Mouse (Mus musculus) kidney, embryonic 15.5 days (tissue): Measurements from ENCODE around the gene Cltb. TPM values are rescaled to one million over a fixed set of nuclear protein-coding genes. Genes with fewer than 3 reads are reported as not detected.
"Not testable (repeated sequence)": the region's sequence is repeated elsewhere in the genome, so short reads cannot be mapped to it uniquely, and the experiment has no call there.

Source experiments
- ATAC-seq: fragments of 200-750 bp; cut with Nextera tagmentation; replicated peaks from 2 replicates; pipeline ENCODE4 v1.8.0; 2017; ENCODE audit warnings: moderate TSS enrichment; ENCODE audit not compliant: low FRiP score
- H3K27ac ChIP-seq: fragments of 300-500 bp; sonication (generic); 2 replicates; pipeline ENCODE4 v1.5.1; 2015; ENCODE audit warnings: mild to moderate bottlenecking, inconsistent platforms
- H3K27me3 ChIP-seq: fragments of 300-500 bp; sonication (generic); 2 replicates; pipeline ENCODE4 v1.6.1; 2015; ENCODE audit warnings: inconsistent platforms
- H3K36me3 ChIP-seq: fragments of 300-500 bp; sonication (generic); 2 replicates; pipeline ENCODE4 v1.6.1; 2015; ENCODE audit warnings: inconsistent platforms
- H3K4me1 ChIP-seq: fragments of 300-500 bp; sonication (generic); 2 replicates; pipeline ENCODE4 v1.6.1; 2015; ENCODE audit warnings: inconsistent platforms
- H3K4me2 ChIP-seq: fragments of 300-500 bp; sonication (generic); 2 replicates; pipeline ENCODE4 v1.6.1; 2015; ENCODE audit warnings: moderate library complexity, mild to moderate bottlenecking, inconsistent platforms
- H3K4me3 ChIP-seq: fragments of 300-500 bp; sonication (generic); replicated peaks from 2 replicates; pipeline ENCODE4 v1.5.1; 2015; ENCODE audit warnings: mild to moderate bottlenecking, inconsistent platforms
- H3K9ac ChIP-seq: fragments of 300-500 bp; sonication (generic); 2 replicates; pipeline ENCODE4 v1.6.1; 2015; ENCODE audit warnings: mild to moderate bottlenecking, inconsistent platforms
- H3K9me3 ChIP-seq: fragments of 300-500 bp; sonication (generic); replicated peaks from 2 replicates; pipeline ENCODE4 v1.6.1; 2016; ENCODE audit warnings: inconsistent platforms
- WGBS: fragments of 180-500 bp; shearing (Covaris S2); methylation state at CpG from one replicate; pipeline ENCODE4 v1.1.7; 2015; ENCODE audit warnings: mixed read lengths; 5-methylcytosine and 5-hydroxymethylcytosine counted together
- polyA plus RNA-seq: library from polyadenylated mRNA; unstranded; fragments of >200 nt; fragmentation: Nextera tagmentation; extraction: Ambion mirVana; gene quantifications from 2 replicates; pipeline ENCODE4 v1.2.1, GENCODE M21; 2015

Cltb gene
- 44.8 and 45.6 TPM in 2 replicates for polyA plus RNA-seq

- peak within 1 kb of the TSS; percentile 79 for H3K4me3 ChIP-seq
- H3K4me2 ChIP-seq = peak within 1 kb of the TSS; percentile 98
- peaks cover 26% of the 10 kb centered on the region for H3K4me1 ChIP-seq
- ATAC-seq = peak; percentile 73
- WGBS = under 1% methylated on average over 66 of the region's 66 CpGs
- no peaks in the 10 kb centered on the region for H3K27me3 ChIP-seq
- no peaks in the 10 kb centered on the region for H3K36me3 ChIP-seq
- no peaks in the 10 kb centered on the region for H3K9me3 ChIP-seq
- H3K9ac ChIP-seq = peak within 1 kb of the TSS; percentile 78
- H3K27ac ChIP-seq = peak within 1 kb of the TSS; percentile 84
These were observed at the start of gene Cltb for GRCm38 (mm10) chr13:54610972-54611754. Cltb (minus strand) TSS chr13:54611344.

DNA sequence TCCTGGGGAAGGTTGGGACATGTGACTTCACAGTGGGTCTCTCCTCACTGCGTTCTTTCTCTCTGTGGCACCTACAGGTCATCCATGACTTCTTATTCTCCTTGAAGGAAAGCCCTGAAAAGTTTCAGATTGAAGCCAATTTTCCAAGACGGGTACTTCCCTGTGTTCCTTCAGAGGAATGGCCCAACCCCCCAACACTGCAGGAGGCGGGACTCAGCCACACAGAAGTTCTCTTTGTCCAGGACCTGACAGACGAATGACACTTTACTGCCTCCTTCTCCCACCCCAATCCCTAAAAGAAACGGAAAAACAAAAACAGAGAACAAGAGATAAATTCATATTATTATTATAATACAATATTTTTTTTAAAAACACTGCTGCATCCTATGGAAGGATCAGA is 49.7 kb upstream of the Cltb start:
- no peak overlapping the region for H3K9ac ChIP-seq
- H3K4me1 ChIP-seq = peaks cover 20% of the 10 kb centered on the region
- WGBS = 65% methylated on average over 5 of the region's 5 CpGs
- no peaks in the 10 kb centered on the region for H3K9me3 ChIP-seq
- H3K4me2 ChIP-seq = no peak overlapping the region
- peaks cover 80% of the 10 kb centered on the region for H3K36me3 ChIP-seq
- ATAC-seq = no peak
- peak overlapping the region; percentile 59; the same call in 1 of the 2 replicates for H3K27ac ChIP-seq
- H3K4me3 ChIP-seq = no peak overlapping the region
- no peaks in the 10 kb centered on the region for H3K27me3 ChIP-seq

DNA sequence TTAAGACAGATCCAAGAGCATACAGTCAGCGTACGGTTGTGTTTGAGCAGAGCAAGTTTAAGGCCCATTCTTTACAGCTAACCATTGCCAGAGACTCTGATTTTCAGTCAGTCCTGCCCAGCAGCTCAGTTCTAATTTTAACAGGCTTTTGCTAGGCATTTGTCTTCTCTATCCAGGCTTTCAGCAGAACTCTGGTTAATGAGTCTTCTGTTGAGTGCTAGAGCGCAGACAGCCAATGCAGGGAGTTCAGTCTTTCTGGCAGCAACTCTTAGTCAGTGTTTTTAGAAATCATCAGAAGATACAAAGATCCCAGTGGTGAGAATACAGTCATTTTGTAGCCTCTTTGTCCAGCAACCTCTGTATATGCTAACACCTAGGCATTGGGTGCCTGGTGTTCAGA is 39.3 kb upstream of the Cltb start:
- no peak overlapping the region for H3K4me2 ChIP-seq
- no peak for ATAC-seq
- no peaks in the 10 kb centered on the region for H3K4me1 ChIP-seq
- 95% methylated on average over 3 of the region's 3 CpGs for WGBS
- H3K27ac ChIP-seq = no peak overlapping the region
- H3K27me3 ChIP-seq = no peaks in the 10 kb centered on the region
- H3K9me3 ChIP-seq = no peaks in the 10 kb centered on the region
- no peak overlapping the region for H3K4me3 ChIP-seq
- no peak overlapping the region for H3K9ac ChIP-seq
- H3K36me3 ChIP-seq = peaks cover 100% of the 10 kb centered on the region

DNA sequence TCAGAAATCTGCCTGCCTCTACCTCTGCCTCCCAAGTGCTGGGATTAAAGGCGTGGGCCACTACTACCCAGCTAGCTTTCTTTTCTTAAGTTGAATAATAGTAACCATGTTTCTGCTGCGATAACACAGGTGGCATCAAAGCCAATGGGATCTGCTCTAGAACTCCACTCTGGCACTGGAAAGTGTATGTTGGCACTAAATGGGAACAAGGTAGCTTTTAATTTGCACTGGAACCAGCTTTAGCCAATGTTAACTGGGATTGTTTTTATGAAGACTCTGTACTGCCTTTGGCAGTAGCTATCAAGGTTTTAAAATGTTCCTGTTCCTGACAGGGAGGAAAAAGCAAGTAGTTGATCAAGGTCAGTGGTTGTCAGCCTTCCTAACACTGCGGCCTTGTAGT is 23.9 kb upstream of the Cltb start:
- H3K4me1 ChIP-seq = no peaks in the 10 kb centered on the region
- no peak for ATAC-seq
- 92% methylated on average over 3 of the region's 3 CpGs for WGBS
- H3K27me3 ChIP-seq = no peaks in the 10 kb centered on the region
- no peak overlapping the region for H3K4me2 ChIP-seq
- peaks cover 72% of the 10 kb centered on the region for H3K36me3 ChIP-seq
- H3K9ac ChIP-seq = no peak overlapping the region
- H3K9me3 ChIP-seq = no peaks in the 10 kb centered on the region
- no peak overlapping the region for H3K4me3 ChIP-seq
- H3K27ac ChIP-seq = no peak overlapping the region

GRCm38 (mm10) chr13:54632731-54633277 is 21.7 kb upstream of the Cltb start:
- Histone ChIP-seq H3K9me3 (no peaks in the 10 kb centered on the region), H3K9ac (no peak overlapping the region), H3K27ac (no peak overlapping the region), H3K36me3 (peaks cover 61% of the 10 kb centered on the region), H3K4me2 (no peak overlapping the region), H3K4me1 (no peaks in the 10 kb centered on the region), H3K27me3 (no peaks in the 10 kb centered on the region), H3K4me3 (no peak overlapping the region)
- 56% methylated on average over 3 of the region's 3 CpGs for WGBS
- ATAC-seq = no peak

- Histone ChIP-seq H3K4me2 (no peak overlapping the region), H3K27me3 (no peaks in the 10 kb centered on the region), H3K9ac (no peak overlapping the region), H3K9me3 (no peaks in the 10 kb centered on the region), H3K27ac (no peak overlapping the region), H3K36me3 (peaks cover 31% of the 10 kb centered on the region), H3K4me3 (no peak overlapping the region), H3K4me1 (peaks cover 4% of the 10 kb centered on the region; the same call in 1 of the 2 replicates)
- no peak for ATAC-seq
- WGBS = 83% methylated on average over 4 of the region's 4 CpGs
These were observed 18.0 kb upstream of the Cltb start for GRCm38 (mm10) chr13:54629128-54629527.

DNA sequence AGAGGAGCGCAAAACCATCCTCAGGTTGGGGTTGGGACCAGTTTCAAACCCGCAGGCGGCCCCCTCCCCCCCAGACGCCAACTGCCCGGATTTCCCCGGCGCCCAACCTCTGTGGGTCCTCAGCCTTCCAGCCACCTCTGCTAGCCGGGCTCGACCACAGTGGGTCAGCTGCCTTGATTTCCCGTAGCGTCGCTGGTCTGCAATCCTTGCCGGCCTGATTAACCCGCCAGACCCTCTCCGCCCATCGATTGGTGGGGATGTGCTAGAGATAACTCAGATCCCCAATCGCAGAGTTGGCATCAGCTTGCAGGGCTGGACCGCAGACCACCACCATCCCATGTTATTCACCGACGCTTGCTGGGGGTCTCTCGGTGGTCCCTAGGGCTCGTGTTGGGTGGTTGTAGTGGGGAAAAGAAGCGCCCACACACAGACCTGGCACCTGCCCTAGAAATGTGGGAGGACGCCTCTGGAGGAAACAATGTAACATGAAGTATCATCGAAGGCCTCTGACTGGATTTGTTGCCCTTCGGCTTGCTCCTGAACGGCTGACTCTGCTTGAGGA is 10.9 kb upstream of the Cltb start:
- Histone ChIP-seq H3K27me3 (no peaks in the 10 kb centered on the region), H3K9ac (peak overlapping the region; percentile 97), H3K9me3 (no peaks in the 10 kb centered on the region), H3K4me2 (peak overlapping the region; percentile 79), H3K4me3 (peak overlapping the region; percentile 94), H3K27ac (peak overlapping the region; percentile 89), H3K4me1 (peaks cover 20% of the 10 kb centered on the region), H3K36me3 (no peaks in the 10 kb centered on the region)
- WGBS = 1% methylated on average over 27 of the region's 27 CpGs
- ATAC-seq = peak; percentile 65

GRCm38 (mm10) chr13:54621155-54621932 is 10.2 kb upstream of the Cltb start, which contains the start of gene Faf2:
Faf2 (plus strand) TSS chr13:54621784.
- WGBS = 11% methylated on average over 44 of the region's 44 CpGs
- Histone ChIP-seq H3K9ac (peak within 1 kb of the TSS; percentile 97), H3K4me2 (peak within 1 kb of the TSS; percentile 79), H3K27ac (peak within 1 kb of the TSS; percentile 89), H3K4me3 (peak within 1 kb of the TSS; percentile 94), H3K36me3 (no peaks in the 10 kb centered on the region), H3K27me3 (no peaks in the 10 kb centered on the region), H3K9me3 (no peaks in the 10 kb centered on the region), H3K4me1 (peaks cover 20% of the 10 kb centered on the region)
- ATAC-seq = peak; percentile 97

DNA sequence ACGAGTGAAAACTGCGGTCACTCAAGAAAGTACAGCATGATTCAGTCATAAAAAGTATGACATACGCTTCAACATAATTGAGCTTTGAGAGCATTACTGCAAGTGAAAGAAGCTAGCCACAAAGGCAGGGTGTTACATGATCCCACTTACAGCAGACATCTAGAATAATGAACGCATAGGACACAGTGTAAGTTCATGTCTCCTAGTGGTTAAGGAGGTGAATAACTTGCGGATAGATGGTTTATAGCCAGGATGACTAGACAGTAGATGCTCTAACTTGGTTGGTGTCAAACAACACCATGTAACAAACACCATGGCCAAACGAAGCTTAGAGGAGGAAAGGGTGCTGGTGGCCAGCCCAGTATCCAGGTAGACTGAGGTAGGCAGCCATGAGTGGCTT is 5.9 kb upstream of the Cltb start:
- no peaks in the 10 kb centered on the region for H3K27me3 ChIP-seq
- H3K4me2 ChIP-seq = no peak overlapping the region
- H3K36me3 ChIP-seq = no peaks in the 10 kb centered on the region
- WGBS = 60% methylated on average over 6 of the region's 6 CpGs
- 0 out of 2 replicates have a peak, but pooled peaks cover 4% of the 10 kb centered on the region for H3K4me1 ChIP-seq
- ATAC-seq = no peak
- no peak overlapping the region for H3K9ac ChIP-seq
- no peak overlapping the region for H3K27ac ChIP-seq
- no peak overlapping the region for H3K4me3 ChIP-seq
- H3K9me3 ChIP-seq = no peaks in the 10 kb centered on the region

GRCm38 (mm10) chr13:54616307-54616706 is 5.2 kb upstream of the Cltb start:
- Histone ChIP-seq H3K4me1 (peaks cover 8% of the 10 kb centered on the region), H3K9ac (no peak overlapping the region), H3K9me3 (no peaks in the 10 kb centered on the region), H3K4me2 (no peak overlapping the region), H3K36me3 (no peaks in the 10 kb centered on the region), H3K27ac (no peak overlapping the region), H3K27me3 (no peaks in the 10 kb centered on the region), H3K4me3 (no peak overlapping the region)
- ATAC-seq = no peak
- WGBS = 77% methylated on average over 8 of the region's 8 CpGs

DNA sequence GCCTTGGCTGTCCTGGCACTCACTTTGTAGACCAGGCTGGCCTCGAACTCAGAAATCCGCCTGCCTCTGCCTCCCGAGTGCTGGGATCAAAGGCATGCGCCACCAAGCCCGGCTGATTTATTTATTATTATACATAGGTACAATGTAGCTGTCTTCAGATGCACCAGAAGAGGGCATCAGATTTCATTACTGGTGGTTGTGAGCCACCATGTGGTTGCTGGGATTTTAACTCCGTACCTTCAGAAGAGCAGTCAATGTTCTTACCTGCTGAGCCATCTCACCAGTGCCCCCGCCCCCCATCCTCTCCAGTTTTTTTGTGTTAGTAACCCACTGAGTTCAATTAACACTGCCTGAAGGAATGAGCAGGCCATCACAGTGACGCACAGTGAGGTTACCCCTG is 2.0 kb upstream of the Cltb start:
- H3K27me3 ChIP-seq, H3K4me3 ChIP-seq, H3K36me3 ChIP-seq, ATAC-seq, H3K9ac ChIP-seq, H3K4me2 ChIP-seq, H3K9me3 ChIP-seq, H3K27ac ChIP-seq: not testable (repeated sequence)
- WGBS = 85% methylated on average over 8 of the region's 8 CpGs
- H3K4me1 ChIP-seq = peaks cover 26% of the 10 kb centered on the region

DNA sequence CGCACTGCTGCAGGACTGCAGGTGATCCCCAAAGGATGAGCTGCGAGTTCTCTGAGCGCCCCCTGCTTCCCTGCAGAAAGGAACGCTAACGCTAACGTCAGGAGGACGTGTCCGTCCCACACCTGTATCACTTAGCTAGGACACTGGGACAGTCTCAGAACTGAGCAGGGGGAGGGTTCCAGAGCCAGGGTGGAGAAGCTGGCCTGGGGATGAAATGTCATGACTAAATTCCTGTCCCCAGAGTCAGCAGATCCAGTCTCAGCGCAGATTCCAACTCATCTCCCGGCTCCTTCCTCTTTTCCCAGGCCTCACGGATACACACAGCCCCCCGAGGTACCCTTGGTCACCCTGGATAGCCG is 552 bp downstream of the Cltb start:
- peak; percentile 27 for ATAC-seq
- H3K36me3 ChIP-seq = no peaks in the 10 kb centered on the region
- H3K9me3 ChIP-seq = no peaks in the 10 kb centered on the region
- peaks cover 26% of the 10 kb centered on the region for H3K4me1 ChIP-seq
- H3K4me2 ChIP-seq = peak overlapping the region; percentile 98
- peak overlapping the region; percentile 79 for H3K4me3 ChIP-seq
- peak overlapping the region; percentile 84 for H3K27ac ChIP-seq
- 9% methylated on average over 13 of the region's 13 CpGs for WGBS
- H3K27me3 ChIP-seq = no peaks in the 10 kb centered on the region
- H3K9ac ChIP-seq = peak overlapping the region; percentile 78
